In genomic region chr2:57414550-57415160, GRCm38 (mm10) we compare ENCODE assay signal across 28 mouse cellular contexts.
A peak's percentile ranks its signal among the peaks of the same experiment; 100 is the strongest.
DNase-seq lines count a peak whose midpoint lies in the region; ATAC-seq and TF ChIP-seq lines count a peak whose summit lies in the region.
"Had no signal": no experiment of that assay in that cellular context is flagged by ENCODE, and none has a peak within 500 bp of the region (broad histone marks: within the 10 kb centered on the region; RNA-seq: fewer than 3 reads in every experiment).

No protein-coding gene starts in this region.

- no peaks in the 10 kb centered on the region for H3K27me3 ChIP-seq in forebrain, embryonic 13.5 days
- H3K27me3 ChIP-seq in forebrain, embryonic 12.5 days = no peaks in the 10 kb centered on the region
- H3K27me3 ChIP-seq in forebrain, postnatal 0 days (ENCODE audit: insufficient read depth, low read length) = no peaks in the 10 kb centered on the region
- H3K27me3 ChIP-seq: CH12.LX; embryonic facial prominence, embryonic 15.5 days; hindbrain, embryonic 13.5 days; intestine, embryonic 15.5 days; Patski had no signal

- no peaks in the 10 kb centered on the region for H3K36me3 ChIP-seq in forebrain, embryonic 13.5 days (ENCODE audit: poor library complexity, severe bottlenecking)
- H3K36me3 ChIP-seq in forebrain, embryonic 12.5 days (replicated peaks) = no peaks in the 10 kb centered on the region
- H3K36me3 ChIP-seq in forebrain, postnatal 0 days (ENCODE audit: insufficient read depth) = no peaks in the 10 kb centered on the region
- H3K36me3 ChIP-seq: embryonic facial prominence, embryonic 15.5 days; G1E; hindbrain, embryonic 10.5 days; hindbrain, embryonic 13.5 days; intestine, embryonic 15.5 days had no signal

- ATAC-seq in forebrain, embryonic 13.5 days = peak; percentile 50; the same call in 1 of the 2 replicates
- no peak for ATAC-seq in forebrain, embryonic 12.5 days (ENCODE audit: low FRiP score)
- ATAC-seq in forebrain, postnatal 0 days = peak; percentile 43; the same call in 1 of the 2 replicates
- no peak for ATAC-seq in megakaryocyte, adult 5-6 weeks (ENCODE audit: poor library complexity, severe bottlenecking)
- ATAC-seq: hindbrain, embryonic 16.5 days; intestine, embryonic 15.5 days; Patski had no signal

- DNase-seq in heart, adult 11 months = peak; percentile 67
- no peak for DNase-seq in heart, postnatal 25 days (ENCODE audit: low spot score)
- peak; percentile 53 for DNase-seq in forebrain, postnatal 0 days
- DNase-seq in cerebellum, adult 9-10 months = no peak
- DNase-seq: adrenal gland, postnatal 10 days; adrenal gland, postnatal 36 days; B cell, adult 2 months; cerebellum, adult 11 months; cerebellum, adult 2 months; cerebellum, postnatal 10 days; cerebellum, postnatal 36 days; embryo, embryonic 11 days; gastrocnemius, postnatal 25 days; heart, postnatal 36 days; kidney, adult 11 months; kidney, adult 8-10 months had no signal

- 46% methylated on average over 9 of the region's 9 CpGs for WGBS in forebrain, embryonic 13.5 days
- 70% methylated on average over 9 of the region's 9 CpGs for WGBS in forebrain, embryonic 12.5 days
- 31% methylated on average over 9 of the region's 9 CpGs for WGBS in forebrain, postnatal 0 days

- H3K9me3 ChIP-seq in forebrain, embryonic 13.5 days (replicated peaks) = no peaks in the 10 kb centered on the region
- no peaks in the 10 kb centered on the region for H3K9me3 ChIP-seq in forebrain, embryonic 12.5 days
- no peaks in the 10 kb centered on the region for H3K9me3 ChIP-seq in forebrain, postnatal 0 days (ENCODE audit: low read length)
- H3K9me3 ChIP-seq: embryonic facial prominence, embryonic 15.5 days; G1E; hindbrain, embryonic 10.5 days; hindbrain, embryonic 13.5 days; intestine, embryonic 15.5 days had no signal

- H3K4me2 ChIP-seq in forebrain, embryonic 13.5 days = no peak overlapping the region
- H3K4me2 ChIP-seq in forebrain, embryonic 12.5 days = no peak overlapping the region
- H3K4me2 ChIP-seq in forebrain, postnatal 0 days (ENCODE audit: low read depth) = no peak overlapping the region
- H3K4me2 ChIP-seq: embryonic facial prominence, embryonic 15.5 days; heart, embryonic 11.5 days; hindbrain, embryonic 13.5 days; intestine, embryonic 15.5 days had no signal

- H3K9ac ChIP-seq in forebrain, embryonic 13.5 days = no peak overlapping the region
- H3K9ac ChIP-seq in forebrain, embryonic 12.5 days = no peak overlapping the region
- H3K9ac ChIP-seq in forebrain, postnatal 0 days = no peak overlapping the region
- H3K9ac ChIP-seq: embryonic facial prominence, embryonic 15.5 days; hindbrain, embryonic 13.5 days; intestine, embryonic 15.5 days had no signal

- no peak overlapping the region for H3K4me3 ChIP-seq in forebrain, embryonic 13.5 days
- no peak overlapping the region for H3K4me3 ChIP-seq in forebrain, embryonic 12.5 days (replicated peaks)
- H3K4me3 ChIP-seq in forebrain, postnatal 0 days (ENCODE audit: low read depth, low read length) = no peak overlapping the region
- H3K4me3 ChIP-seq: embryonic facial prominence, embryonic 15.5 days; hindbrain, embryonic 10.5 days; hindbrain, embryonic 13.5 days; intestine, embryonic 15.5 days had no signal

- H3K27ac ChIP-seq in forebrain, embryonic 13.5 days = no peak overlapping the region
- H3K27ac ChIP-seq in forebrain, embryonic 12.5 days = no peak overlapping the region
- H3K27ac ChIP-seq in forebrain, postnatal 0 days (ENCODE audit: low read depth, low read length) = no peak overlapping the region
- H3K27ac ChIP-seq: embryonic facial prominence, embryonic 15.5 days; hindbrain, embryonic 10.5 days; hindbrain, embryonic 13.5 days; intestine, embryonic 15.5 days had no signal

- intact Hi-C loops in heart, postnatal 25 days (cut with DNase I) = no loop called here

- H3K4me1 ChIP-seq in forebrain, embryonic 13.5 days = peaks cover 9% of the 10 kb centered on the region; the same call in 1 of the 2 replicates
- H3K4me1 ChIP-seq in forebrain, embryonic 12.5 days = no peaks in the 10 kb centered on the region
- H3K4me1 ChIP-seq in forebrain, postnatal 0 days (ENCODE audit: insufficient read depth) = no peaks in the 10 kb centered on the region
- H3K4me1 ChIP-seq: embryonic facial prominence, embryonic 15.5 days; hindbrain, embryonic 10.5 days; hindbrain, embryonic 13.5 days; intestine, embryonic 15.5 days had no signal

- TF ChIP-seq CTCF in forebrain, postnatal 0 days (IDR thresholded peaks at IDR 0.05; ENCODE audit: low read depth) = no peak

Comparison
In these comparisons a context has a peak if more than half of its experiments do, and no peak if none do; other contexts are left out.
1. ATAC-seq: peak in forebrain, embryonic 13.5 days (single experiment) and forebrain, postnatal 0 days (single experiment); none in forebrain, embryonic 12.5 days (single experiment) and megakaryocyte, adult 5-6 weeks (single experiment).
2. DNase-seq: peak in heart, adult 11 months (single experiment) and forebrain, postnatal 0 days (single experiment); none in heart, postnatal 25 days (single experiment) and cerebellum, adult 9-10 months (single experiment).